10 mouse cellular contexts compared by ENCODE assay signal in genomic region chr11:71674319-71674718, GRCm38 (mm10).
DNase-seq lines count a peak whose midpoint lies in the region; ATAC-seq and TF ChIP-seq lines count a peak whose summit lies in the region.
"Had no signal": no experiment of that assay in that cellular context is flagged by ENCODE, and none has a peak within 500 bp of the region (broad histone marks: within the 10 kb centered on the region; RNA-seq: fewer than 3 reads in every experiment).

No protein-coding gene starts in this region.

- no peak overlapping the region for H3K4me3 ChIP-seq in intestine, postnatal 0 days (ENCODE audit: low read depth, low read length)
- H3K4me3 ChIP-seq in intestine, embryonic 16.5 days (ENCODE audit: low read length), result no peak overlapping the region
- H3K4me3 ChIP-seq in cortical plate, adult 2 months (ENCODE audit: insufficient read depth, low read length), result no peak overlapping the region
- H3K4me3 ChIP-seq: liver, embryonic 13.5 days; stomach, embryonic 15.5 days had no signal

- H3K27ac ChIP-seq in intestine, postnatal 0 days (ENCODE audit: low read depth, low read length), result no peak overlapping the region
- H3K27ac ChIP-seq in intestine, embryonic 16.5 days (ENCODE audit: low read length), result no peak overlapping the region
- no peak overlapping the region for H3K27ac ChIP-seq in cortical plate, adult 2 months (ENCODE audit: insufficient read depth, low read length)
- H3K27ac ChIP-seq: liver, embryonic 13.5 days; stomach, embryonic 15.5 days had no signal

- no peaks in the 10 kb centered on the region for H3K4me1 ChIP-seq in intestine, postnatal 0 days (replicated peaks; ENCODE audit: control insufficient read depth, insufficient read depth, low read length)
- no peaks in the 10 kb centered on the region for H3K4me1 ChIP-seq in intestine, embryonic 16.5 days (ENCODE audit: control insufficient read depth, insufficient read depth, low read length)
- peaks cover 3% of the 10 kb centered on the region; the same call in 1 of the 2 replicates for H3K4me1 ChIP-seq in cortical plate, adult 2 months (ENCODE audit: control insufficient read depth, insufficient read depth, low read length)
- H3K4me1 ChIP-seq: liver, embryonic 13.5 days; stomach, embryonic 15.5 days had no signal

- H3K36me3 ChIP-seq in intestine, postnatal 0 days (ENCODE audit: control insufficient read depth, insufficient read depth), result no peaks in the 10 kb centered on the region
- H3K36me3 ChIP-seq in intestine, embryonic 16.5 days (ENCODE audit: control insufficient read depth, insufficient read depth, low read length), result no peaks in the 10 kb centered on the region
- H3K36me3 ChIP-seq: liver, embryonic 13.5 days; stomach, embryonic 15.5 days had no signal

- ATAC-seq in intestine, postnatal 0 days, result no peak
- ATAC-seq in intestine, embryonic 16.5 days, result no peak
- ATAC-seq in monocyte, adult 5-6 weeks (replicated peaks; ENCODE audit: insufficient number of reproducible peaks, low FRiP score, low TSS enrichment, poor library complexity, severe bottlenecking), result no peak

- DNase-seq in WW6 (ENCODE audit: low read depth, low spot score), result peak; percentile 24
- peak; percentile 33 for DNase-seq in induced T-regulatory cell, adult 2 months (ENCODE audit: low read depth)
- peak; percentile 84 for DNase-seq in left cerebral cortex, postnatal 4 days
- peak; percentile 24 for DNase-seq in retina, postnatal 7 days (ENCODE audit: low read depth, low spot score)
- DNase-seq: liver, embryonic 13.5 days had no signal

- H3K9ac ChIP-seq in intestine, postnatal 0 days (ENCODE audit: low read depth, low read length), result no peak overlapping the region
- no peak overlapping the region for H3K9ac ChIP-seq in intestine, embryonic 16.5 days (ENCODE audit: low read depth, low read length)
- H3K9ac ChIP-seq: liver, embryonic 13.5 days; stomach, embryonic 15.5 days had no signal

- no peak for TF ChIP-seq POLR2A in cortical plate, adult 2 months (IDR thresholded peaks at IDR 0.05; ENCODE audit: extremely low read depth, insufficient read depth, low read length)

- no peaks in the 10 kb centered on the region for H3K27me3 ChIP-seq in intestine, postnatal 0 days (replicated peaks; ENCODE audit: control insufficient read depth, insufficient read depth, low read length)
- H3K27me3 ChIP-seq in intestine, embryonic 16.5 days (replicated peaks; ENCODE audit: control insufficient read depth, insufficient read depth, low read length), result 0 out of 2 replicates have a peak, but pooled peaks cover 2% of the 10 kb centered on the region
- H3K27me3 ChIP-seq: liver, embryonic 13.5 days; stomach, embryonic 15.5 days had no signal

- 48% methylated on average over 5 of the region's 5 CpGs for WGBS in intestine, postnatal 0 days
- whole genome bisulfite sequencing in intestine, embryonic 16.5 days, result 43% methylated on average over 5 of the region's 5 CpGs

- peak; percentile 61 for TF ChIP-seq CTCF in intestine, postnatal 0 days (IDR thresholded peaks at IDR 0.05; ENCODE audit: low read depth)
- TF ChIP-seq CTCF in cortical plate, adult 2 months (IDR thresholded peaks at IDR 0.05; ENCODE audit: extremely low read depth, insufficient read depth, low read length), result peak; percentile 57

- intact Hi-C loops in left cerebral cortex, postnatal 4 days (cut with DNase I), result loop anchor here (10.0 kb wide), 1 partner anchor 350 kb away; no protein-coding TSS in a partner anchor

- H3K9me3 ChIP-seq in intestine, postnatal 0 days (ENCODE audit: control insufficient read depth), result no peaks in the 10 kb centered on the region
- no peaks in the 10 kb centered on the region for H3K9me3 ChIP-seq in intestine, embryonic 16.5 days (ENCODE audit: control insufficient read depth, low read length)
- H3K9me3 ChIP-seq: liver, embryonic 13.5 days; stomach, embryonic 15.5 days had no signal

- no peak overlapping the region for H3K4me2 ChIP-seq in intestine, postnatal 0 days (replicated peaks; ENCODE audit: low read depth)
- no peak overlapping the region for H3K4me2 ChIP-seq in intestine, embryonic 16.5 days (ENCODE audit: low read depth, low read length)
- H3K4me2 ChIP-seq: liver, embryonic 13.5 days; stomach, embryonic 15.5 days had no signal

Comparison
In these comparisons a context has a peak if more than half of its experiments do, and no peak if none do; other contexts are left out.
1. DNase-seq: peak in every context shown above with its lines; median percentile 84 in left cerebral cortex, postnatal 4 days; 33 in induced T-regulatory cell, adult 2 months; 24 in WW6; 24 in retina, postnatal 7 days.